ENCODE assay signal across 8 mouse cellular contexts in the genomic region with DNA sequence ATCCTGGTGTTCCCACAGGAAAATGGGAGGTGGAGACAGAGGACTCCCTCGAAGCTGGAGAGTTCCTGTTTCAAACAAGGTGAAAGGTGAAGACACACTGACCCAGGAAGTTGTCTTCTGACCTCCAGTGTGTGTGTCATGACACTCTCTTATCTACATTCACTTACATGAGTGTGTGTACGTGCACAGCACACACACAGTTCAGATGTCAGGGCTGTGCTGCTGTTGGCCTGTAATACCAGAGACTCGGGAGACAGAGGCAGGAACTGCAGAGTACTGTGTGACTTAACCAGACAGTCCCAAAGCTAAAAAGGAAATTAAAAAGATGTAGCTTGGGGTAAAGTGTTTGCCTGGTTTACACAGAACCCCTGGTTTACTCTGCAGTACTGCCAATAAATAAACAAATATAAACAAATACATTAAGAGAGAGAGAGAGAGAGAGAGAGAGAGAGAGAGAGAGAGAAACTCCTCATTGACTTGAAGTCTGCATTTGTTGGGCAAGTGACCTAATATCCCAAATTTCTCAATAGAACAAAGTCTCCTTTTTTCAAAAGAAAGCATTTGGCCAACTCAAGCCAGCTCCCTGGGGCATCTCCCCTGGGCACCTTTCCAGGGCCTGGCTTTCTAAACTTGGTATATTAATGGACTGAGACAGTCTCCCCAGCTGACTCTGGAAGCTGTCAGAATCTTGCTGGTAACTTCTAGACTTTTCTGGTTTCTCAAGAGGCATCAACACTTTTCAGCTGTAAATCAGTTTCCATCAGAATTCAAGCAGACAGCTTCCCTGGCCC. TPM values are rescaled to one million over a fixed set of nuclear protein-coding genes. Genes with fewer than 3 reads are reported as not detected.
DNase-seq lines count a peak whose midpoint lies in the region; ATAC-seq lines count a peak whose summit lies in the region.

No protein-coding gene starts in this region.

- no peaks in the 10 kb centered on the region for H3K36me3 ChIP-seq in forebrain, embryonic 10.5 days (replicated peaks)
- no peaks in the 10 kb centered on the region for H3K36me3 ChIP-seq in forebrain, embryonic 11.5 days (ENCODE audit: control insufficient read depth, insufficient read depth, low read length)
- no peaks in the 10 kb centered on the region for H3K36me3 ChIP-seq in heart, embryonic 13.5 days

- H3K9ac ChIP-seq in forebrain, embryonic 11.5 days (ENCODE audit: low read length): no peak overlapping the region
- no peak overlapping the region for H3K9ac ChIP-seq in heart, embryonic 13.5 days

- no peak overlapping the region for H3K4me3 ChIP-seq in forebrain, embryonic 10.5 days
- no peak overlapping the region for H3K4me3 ChIP-seq in forebrain, embryonic 11.5 days (ENCODE audit: low read depth, low read length)
- H3K4me3 ChIP-seq in heart, embryonic 13.5 days: no peak overlapping the region

- WGBS in forebrain, embryonic 10.5 days: 68% methylated on average over 3 of the region's 3 CpGs
- 66% methylated on average over 3 of the region's 3 CpGs for WGBS in forebrain, embryonic 11.5 days
- 30% methylated on average over 3 of the region's 3 CpGs for WGBS in heart, embryonic 13.5 days

- no peak for ATAC-seq in forebrain, embryonic 11.5 days (replicated peaks; ENCODE audit: low FRiP score)
- ATAC-seq in heart, embryonic 13.5 days (ENCODE audit: extremely low read depth, insufficient number of reproducible peaks, low FRiP score, low TSS enrichment): no peak; the same call in 1 of the 2 replicates

- DNase-seq in forebrain, embryonic 10.5 days (ENCODE audit: extremely low spot score, low spot score): no peak
- DNase-seq in forebrain, embryonic 11.5 days (ENCODE audit: low spot score): no peak
- peak; percentile 92 for DNase-seq in 3T3-L1 (ENCODE audit: low read depth, low spot score)
- DNase-seq in cerebellum, postnatal 14 days: peak; percentile 70 to 78
- peak; percentile 84 for DNase-seq in kidney, postnatal 36 days
- peak; percentile 33 for DNase-seq in right cerebral cortex, postnatal 14 days
- DNase-seq in embryo, embryonic 10 days (ENCODE audit: low spot score): no peak

- no peaks in the 10 kb centered on the region for H3K9me3 ChIP-seq in forebrain, embryonic 10.5 days
- H3K9me3 ChIP-seq in forebrain, embryonic 11.5 days (ENCODE audit: control insufficient read depth, low read length): no peaks in the 10 kb centered on the region
- H3K9me3 ChIP-seq in heart, embryonic 13.5 days: no peaks in the 10 kb centered on the region

- H3K4me1 ChIP-seq in forebrain, embryonic 10.5 days: peaks cover 17% of the 10 kb centered on the region
- H3K4me1 ChIP-seq in forebrain, embryonic 11.5 days (replicated peaks; ENCODE audit: control insufficient read depth, insufficient read depth, low read length): no peaks in the 10 kb centered on the region
- peaks cover 19% of the 10 kb centered on the region for H3K4me1 ChIP-seq in heart, embryonic 13.5 days

- peak overlapping the region; percentile 40; the same call in 1 of the 2 replicates for H3K27ac ChIP-seq in forebrain, embryonic 10.5 days
- H3K27ac ChIP-seq in forebrain, embryonic 11.5 days (ENCODE audit: low read depth, low read length): no peak overlapping the region
- peak overlapping the region; percentile 68 for H3K27ac ChIP-seq in heart, embryonic 13.5 days (replicated peaks)

- H3K4me2 ChIP-seq in forebrain, embryonic 11.5 days (ENCODE audit: low read depth, low read length, severe bottlenecking): no peak overlapping the region
- peak overlapping the region; percentile 44; the same call in 1 of the 2 replicates for H3K4me2 ChIP-seq in heart, embryonic 13.5 days

- H3K27me3 ChIP-seq in forebrain, embryonic 10.5 days (ENCODE audit: poor library complexity, severe bottlenecking): no peaks in the 10 kb centered on the region
- H3K27me3 ChIP-seq in forebrain, embryonic 11.5 days (ENCODE audit: control insufficient read depth, insufficient read depth, low read length): no peaks in the 10 kb centered on the region
- H3K27me3 ChIP-seq in heart, embryonic 13.5 days (replicated peaks): no peaks in the 10 kb centered on the region

RNA-seq across cellular contexts. Expression of a gene that starts 36.0 kb away (rescaled TPM):
- polyA plus RNA-seq in forebrain, embryonic 10.5 days (2016; fragmentation: Nextera tagmentation; extraction: Ambion mirVana): 121 and 124 TPM in 2 replicates
- polyA plus RNA-seq in forebrain, embryonic 11.5 days (2014; fragmentation: Nextera tagmentation; extraction: Ambion mirVana): 112 and 116 TPM in 2 replicates
- polyA plus RNA-seq in heart, embryonic 13.5 days (2015; fragmentation: Nextera tagmentation; extraction: Ambion mirVana): 46.8 and 57.5 TPM in 2 replicates

RNA-seq across cellular contexts. Expression of a gene that starts 51.3 kb away (rescaled TPM):
- 109 and 120 TPM in 2 replicates for polyA plus RNA-seq in forebrain, embryonic 10.5 days (2016; fragmentation: Nextera tagmentation; extraction: Ambion mirVana)
- polyA plus RNA-seq in forebrain, embryonic 11.5 days (2014; fragmentation: Nextera tagmentation; extraction: Ambion mirVana): 111 and 115 TPM in 2 replicates
- 177 and 195 TPM in 2 replicates for polyA plus RNA-seq in heart, embryonic 13.5 days (2015; fragmentation: Nextera tagmentation; extraction: Ambion mirVana)

Comparison
In these comparisons a context has a peak if more than half of its experiments do, and no peak if none do; other contexts are left out.
1. DNase-seq: peak in 3T3-L1 (single experiment), cerebellum, postnatal 14 days (2 of 2), kidney, postnatal 36 days (2 of 2) and right cerebral cortex, postnatal 14 days (single experiment); none in forebrain, embryonic 10.5 days (single experiment), forebrain, embryonic 11.5 days (single experiment) and embryo, embryonic 10 days (single experiment).